Mouse (Mus musculus): Measurements from ENCODE around the gene Cxcr4.

Gene Cxcr4

GRCm38 (mm10) chr1:128592211-128592741, at the start of gene Cxcr4:
Gene Cxcr4 (minus strand): TSS chr1:128592293.
- in situ Hi-C loops (cut with MboI; ENCODE audit: low pct_unique_long_range_greater_than_20kb in 1 of 2, low sequenced_read_pairs in 2 of 2, unreplicated experiment in 1 of 2), result no loop called here

GRCm38 (mm10) chr1:128639707-128640107, 47.6 kb upstream of the Cxcr4 start:
- in situ Hi-C loops (cut with MboI; ENCODE audit: low pct_unique_long_range_greater_than_20kb in 1 of 2, low sequenced_read_pairs in 2 of 2, unreplicated experiment in 1 of 2), result no loop called here

GRCm38 (mm10) chr1:128637230-128637740, 45.2 kb upstream of the Cxcr4 start:
- in situ Hi-C loops (cut with MboI; ENCODE audit: low pct_unique_long_range_greater_than_20kb in 1 of 2, low sequenced_read_pairs in 2 of 2, unreplicated experiment in 1 of 2), result no loop called here

GRCm38 (mm10) chr1:128636258-128637229, 44.5 kb upstream of the Cxcr4 start:
- in situ Hi-C loops (cut with MboI; ENCODE audit: low pct_unique_long_range_greater_than_20kb in 1 of 2, low sequenced_read_pairs in 2 of 2, unreplicated experiment in 1 of 2), result no loop called here

GRCm38 (mm10) chr1:128633711-128634379, 41.8 kb upstream of the Cxcr4 start:
- in situ Hi-C loops (cut with MboI; ENCODE audit: low pct_unique_long_range_greater_than_20kb in 1 of 2, low sequenced_read_pairs in 2 of 2, unreplicated experiment in 1 of 2), result no loop called here

- in situ Hi-C loops (cut with MboI; ENCODE audit: low pct_unique_long_range_greater_than_20kb in 1 of 2, low sequenced_read_pairs in 2 of 2, unreplicated experiment in 1 of 2), result no loop called here
Observed at GRCm38 (mm10) chr1:128632522-128632921, 40.4 kb upstream of the Cxcr4 start.

GRCm38 (mm10) chr1:128626144-128626678, 34.1 kb upstream of the Cxcr4 start:
- in situ Hi-C loops (cut with MboI; ENCODE audit: low pct_unique_long_range_greater_than_20kb in 1 of 2, low sequenced_read_pairs in 2 of 2, unreplicated experiment in 1 of 2), result no loop called here

GRCm38 (mm10) chr1:128623594-128623887, 31.4 kb upstream of the Cxcr4 start:
- in situ Hi-C loops (cut with MboI; ENCODE audit: low pct_unique_long_range_greater_than_20kb in 1 of 2, low sequenced_read_pairs in 2 of 2, unreplicated experiment in 1 of 2), result no loop called here

GRCm38 (mm10) chr1:128622867-128623593, 30.9 kb upstream of the Cxcr4 start:
- in situ Hi-C loops (cut with MboI; ENCODE audit: low pct_unique_long_range_greater_than_20kb in 1 of 2, low sequenced_read_pairs in 2 of 2, unreplicated experiment in 1 of 2), result no loop called here

- in situ Hi-C loops (cut with MboI; ENCODE audit: low pct_unique_long_range_greater_than_20kb in 1 of 2, low sequenced_read_pairs in 2 of 2, unreplicated experiment in 1 of 2), result no loop called here
Observed at GRCm38 (mm10) chr1:128617654-128618310, 25.7 kb upstream of the Cxcr4 start.

GRCm38 (mm10) chr1:128616586-128616985, 24.5 kb upstream of the Cxcr4 start:
- in situ Hi-C loops (cut with MboI; ENCODE audit: low pct_unique_long_range_greater_than_20kb in 1 of 2, low sequenced_read_pairs in 2 of 2, unreplicated experiment in 1 of 2), result no loop called here

- in situ Hi-C loops (cut with MboI; ENCODE audit: low pct_unique_long_range_greater_than_20kb in 1 of 2, low sequenced_read_pairs in 2 of 2, unreplicated experiment in 1 of 2), result no loop called here
Observed at GRCm38 (mm10) chr1:128615459-128615806, 23.3 kb upstream of the Cxcr4 start.

GRCm38 (mm10) chr1:128614653-128615458, 22.8 kb upstream of the Cxcr4 start:
- in situ Hi-C loops (cut with MboI; ENCODE audit: low pct_unique_long_range_greater_than_20kb in 1 of 2, low sequenced_read_pairs in 2 of 2, unreplicated experiment in 1 of 2), result no loop called here

GRCm38 (mm10) chr1:128608119-128608518, 16.0 kb upstream of the Cxcr4 start:
- in situ Hi-C loops (cut with MboI; ENCODE audit: low pct_unique_long_range_greater_than_20kb in 1 of 2, low sequenced_read_pairs in 2 of 2, unreplicated experiment in 1 of 2), result no loop called here

GRCm38 (mm10) chr1:128607423-128607822, 15.3 kb upstream of the Cxcr4 start:
- in situ Hi-C loops (cut with MboI; ENCODE audit: low pct_unique_long_range_greater_than_20kb in 1 of 2, low sequenced_read_pairs in 2 of 2, unreplicated experiment in 1 of 2), result no loop called here

GRCm38 (mm10) chr1:128605794-128606193, 13.7 kb upstream of the Cxcr4 start:
- in situ Hi-C loops (cut with MboI; ENCODE audit: low pct_unique_long_range_greater_than_20kb in 1 of 2, low sequenced_read_pairs in 2 of 2, unreplicated experiment in 1 of 2), result no loop called here

GRCm38 (mm10) chr1:128602688-128603385, 10.7 kb upstream of the Cxcr4 start:
- in situ Hi-C loops (cut with MboI; ENCODE audit: low pct_unique_long_range_greater_than_20kb in 1 of 2, low sequenced_read_pairs in 2 of 2, unreplicated experiment in 1 of 2), result no loop called here
